Mouse (Mus musculus) neural tube, embryonic 14.5 days (tissue): ENCODE data around the gene Cyb5rl. TPM values are rescaled to one million over a fixed set of nuclear protein-coding genes. Genes with fewer than 3 reads are reported as not detected.

Source experiments
- polyA plus RNA-seq: library from polyadenylated mRNA; unstranded; fragments of >200 nt; fragmentation: Nextera tagmentation; extraction: Ambion mirVana; gene quantifications from 2 replicates; pipeline ENCODE4 v1.2.1, GENCODE M21; 2014

Cyb5rl gene
- polyA plus RNA-seq, 1 experiment from 2014 or later, result 4.8 TPM

Other genes starting within 250 kb of the Cyb5rl start
- 106 and 112 TPM in 2 replicates for gene Ssbp3, start 156.3 kb upstream of the Cyb5rl start, polyA plus RNA-seq
- 90.9 and 94.3 TPM in 2 replicates for gene Mrpl37, start 120 bp upstream of the Cyb5rl start, polyA plus RNA-seq
- not detected in 2 replicates for gene Cdcp2, start 29.9 kb downstream of the Cyb5rl start, polyA plus RNA-seq
- 399 and 419 TPM in 2 replicates for gene Tmem59, start 111.4 kb downstream of the Cyb5rl start, polyA plus RNA-seq
- 22.7 and 56.4 TPM in 2 replicates for gene Tceanc2, start 112.1 kb downstream of the Cyb5rl start, polyA plus RNA-seq
- not detected in 2 replicates for gene Ldlrad1, start 142.2 kb downstream of the Cyb5rl start, polyA plus RNA-seq
- 56.0 and 57.7 TPM in 2 replicates for gene Lrrc42, start 186.5 kb downstream of the Cyb5rl start, polyA plus RNA-seq
- 45.2 and 45.3 TPM in 2 replicates for gene Hspb11, start 186.6 kb downstream of the Cyb5rl start, polyA plus RNA-seq
- gene Dio1, start 240.2 kb downstream of the Cyb5rl start, polyA plus RNA-seq, result not detected in 2 replicates
- 68.3 and 70.5 TPM in 2 replicates for gene Yipf1, start 247.4 kb downstream of the Cyb5rl start, polyA plus RNA-seq